Mouse (Mus musculus) layer of hippocampus, adult 11-12 months (tissue): ENCODE results near the gene Mllt11.

Experiments used
- DNase-seq: peaks from one replicate; pipeline ENCODE4 v3.0.0; 2022; ENCODE audit warnings: low spot score

Mllt11 gene

GRCm38 (mm10) chr3:95172526-95173255 lies 59.3 kb downstream of the Mllt11 start:
- no peak for DNase-seq

GRCm38 (mm10) chr3:95171105-95171504 lies 60.9 kb downstream of the Mllt11 start:
- DNase-seq, result no peak

DNA sequence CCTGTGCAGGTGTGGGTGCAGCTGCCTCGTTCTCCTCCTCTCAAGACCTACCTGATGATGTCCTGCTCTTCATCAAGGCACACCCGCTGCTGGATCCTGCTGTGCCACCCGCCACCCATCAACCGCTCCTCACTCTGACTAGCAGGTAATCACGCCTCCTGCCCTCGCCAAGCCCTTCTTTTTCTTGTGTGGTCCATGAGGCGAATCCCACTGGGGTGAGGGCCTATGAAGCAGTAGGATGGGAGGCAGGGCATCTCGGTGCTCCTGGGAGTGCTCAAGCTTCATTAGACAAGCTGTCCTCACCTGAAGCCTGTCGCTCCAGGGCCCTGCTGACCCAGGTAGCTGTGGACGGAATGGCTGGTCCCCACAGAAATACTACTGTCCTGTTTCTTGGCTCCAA lies 62.0 kb downstream of the Mllt11 start:
- no peak for DNase-seq
